Mouse (Mus musculus) activated CD4-positive, CD25-positive, alpha-beta regulatory T cell, adult 4 months (primary cell): ENCODE data around the gene Actr3b. TPM values are rescaled to one million over a fixed set of nuclear protein-coding genes. Genes with fewer than 3 reads are reported as not detected.
"Not testable (repeated sequence)": the region's sequence is repeated elsewhere in the genome, so short reads cannot be mapped to it uniquely, and the experiment has no call there.

ENCODE experiments used
- ATAC-seq: one replicate; pipeline ENCODE4 v1.8.0; 2017
- polyA plus RNA-seq, 2 experiments: library from polyadenylated mRNA; unstranded; fragments of 100-300 nt; shearing (Covaris generic); gene quantifications; one replicate each; pipeline ENCODE4 v1.2.1; 2017

Gene Actr3b
- polyA plus RNA-seq, 2 experiments from 2014 or later, result 0.28 to 0.48 TPM

DNA sequence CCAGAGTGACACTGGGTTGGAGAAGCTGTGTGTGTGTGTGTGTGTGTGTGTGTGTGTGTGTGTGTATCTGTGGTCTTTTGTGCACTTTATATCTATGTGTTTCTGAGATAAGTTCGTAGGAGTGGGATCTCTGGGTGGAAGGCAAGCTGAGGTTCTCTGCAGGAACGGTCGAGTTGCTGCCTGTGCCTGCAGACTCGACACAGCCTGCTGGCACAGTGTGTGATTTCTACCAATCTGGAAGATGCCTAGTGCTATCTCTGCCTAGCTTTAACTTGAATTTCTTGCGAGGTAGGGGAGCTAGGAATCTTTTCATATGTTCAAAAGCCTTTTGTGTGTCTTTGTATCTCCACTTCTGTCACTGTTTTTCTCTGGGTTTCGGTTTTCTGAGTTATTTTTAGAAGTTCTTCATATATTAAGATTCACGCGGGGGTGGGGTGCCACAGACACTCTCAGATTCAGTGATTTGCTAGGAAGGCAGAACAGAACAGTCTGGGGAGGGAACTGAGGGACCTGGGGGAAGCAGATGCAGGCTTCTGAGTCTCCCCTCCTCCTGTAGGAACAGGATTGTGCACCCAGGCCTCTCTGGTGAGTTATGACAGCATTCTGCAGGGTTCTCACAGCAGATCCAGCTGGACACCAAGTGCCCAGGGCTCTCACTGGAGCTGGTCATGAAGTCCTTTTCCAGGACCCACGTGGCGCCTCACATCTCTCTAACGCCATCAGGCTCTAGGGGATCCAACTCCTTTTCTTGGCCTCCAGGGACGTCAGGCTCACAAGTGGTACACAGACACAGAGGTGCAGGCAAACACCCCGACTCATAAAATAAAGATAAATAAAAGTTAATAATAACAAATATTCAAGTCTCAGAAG lies 14.4 kb downstream of the Actr3b start:
- ATAC-seq, result no peak

DNA sequence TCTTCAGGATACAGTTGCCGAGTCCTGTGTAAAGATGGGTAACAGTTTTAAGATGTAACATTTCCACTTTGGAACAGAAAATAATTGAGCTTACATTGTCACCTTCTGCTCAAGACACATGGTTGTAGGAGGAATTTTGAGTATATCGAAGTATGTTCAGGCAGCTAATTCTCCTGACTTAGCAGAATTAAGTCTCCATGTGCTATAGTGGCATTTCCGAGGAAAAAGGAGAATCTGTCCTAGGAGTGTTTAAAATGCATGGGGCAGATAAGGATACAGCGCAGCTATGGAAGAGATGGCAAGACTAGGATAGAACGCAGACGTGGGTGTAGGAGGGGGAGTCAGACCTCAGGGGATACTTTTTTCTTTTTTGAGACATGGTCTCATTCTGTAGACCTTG lies 31.8 kb downstream of the Actr3b start:
- no peak for ATAC-seq

DNA sequence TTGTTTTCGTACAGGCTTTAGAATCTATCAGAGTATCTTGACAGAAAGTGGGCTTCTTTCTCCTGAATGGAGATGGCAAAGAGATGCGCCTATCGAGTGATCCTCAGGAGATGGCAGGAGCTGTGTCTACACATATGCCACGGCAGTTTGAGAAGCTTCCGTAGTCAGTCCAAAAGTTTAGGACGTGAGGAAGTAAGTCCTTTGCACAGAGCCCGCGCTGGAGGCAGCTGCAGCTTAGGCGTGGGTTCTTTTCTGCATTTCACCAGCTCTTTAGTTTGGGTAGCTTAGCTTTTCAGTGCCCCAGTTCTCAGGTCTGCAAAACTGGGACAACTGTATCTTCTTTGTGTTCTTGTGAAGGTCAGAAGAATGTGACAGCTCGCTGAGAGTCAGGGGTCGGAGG lies 38.0 kb downstream of the Actr3b start:
- ATAC-seq, result no peak

DNA sequence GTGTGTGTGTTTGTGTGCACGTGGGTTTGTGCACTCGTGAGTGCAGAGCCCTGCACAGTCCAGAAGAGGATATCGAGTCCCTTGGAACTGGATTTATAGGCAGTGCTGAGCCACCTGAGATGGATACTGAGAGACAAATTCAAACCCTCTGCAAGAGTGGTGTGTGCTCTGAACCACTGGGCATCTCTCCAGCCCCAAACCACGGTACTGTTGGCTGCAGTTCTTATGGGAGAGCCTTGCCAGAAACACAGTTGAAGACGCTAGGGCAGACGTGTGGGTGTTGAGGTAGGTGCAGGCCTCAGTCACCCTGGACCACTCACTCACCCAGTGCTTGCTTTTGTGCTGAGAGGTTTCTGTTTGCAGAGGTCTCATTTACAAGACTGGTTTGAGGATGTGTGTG lies 41.1 kb downstream of the Actr3b start:
- ATAC-seq, result no peak

DNA sequence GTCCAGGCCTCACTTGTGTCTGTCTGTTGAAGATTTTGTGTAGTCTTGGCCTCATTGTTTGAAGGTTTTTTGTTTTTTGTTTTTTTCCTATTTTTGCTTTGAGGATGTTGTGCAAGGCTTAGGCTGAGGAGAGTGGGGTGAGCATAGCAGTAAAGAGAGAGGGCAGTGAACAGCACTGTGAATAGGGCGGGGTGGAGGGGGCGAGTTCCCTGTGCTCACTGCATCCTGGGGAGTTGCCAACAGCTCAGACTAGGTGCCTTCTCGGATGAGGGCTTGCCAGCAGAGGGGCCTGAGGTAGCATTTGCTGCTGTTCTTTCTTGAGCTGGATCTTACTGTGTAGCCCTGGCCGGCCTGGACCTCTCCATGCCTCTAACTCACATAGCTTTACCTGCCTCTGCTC lies 41.9 kb downstream of the Actr3b start:
- ATAC-seq, result no peak

DNA sequence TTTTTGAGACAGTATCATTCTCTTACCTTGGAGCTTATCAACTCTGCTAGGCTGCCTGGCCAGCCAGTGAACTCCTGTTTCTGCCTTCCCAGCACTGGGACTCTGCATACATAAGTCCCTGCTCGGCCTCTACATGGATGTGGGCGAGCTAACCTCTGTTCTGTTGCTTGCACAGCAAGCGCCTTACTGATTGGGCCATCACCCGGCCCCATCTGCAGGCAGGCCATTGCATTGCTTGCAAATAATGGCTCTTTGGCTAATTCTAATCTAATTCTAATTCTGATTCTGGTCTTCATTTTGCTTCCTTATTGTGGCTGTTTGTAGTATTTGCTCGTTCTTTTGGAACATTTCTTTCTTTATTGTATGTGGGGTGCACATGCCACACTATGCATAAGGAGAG lies 44.8 kb downstream of the Actr3b start:
- no peak for ATAC-seq

DNA sequence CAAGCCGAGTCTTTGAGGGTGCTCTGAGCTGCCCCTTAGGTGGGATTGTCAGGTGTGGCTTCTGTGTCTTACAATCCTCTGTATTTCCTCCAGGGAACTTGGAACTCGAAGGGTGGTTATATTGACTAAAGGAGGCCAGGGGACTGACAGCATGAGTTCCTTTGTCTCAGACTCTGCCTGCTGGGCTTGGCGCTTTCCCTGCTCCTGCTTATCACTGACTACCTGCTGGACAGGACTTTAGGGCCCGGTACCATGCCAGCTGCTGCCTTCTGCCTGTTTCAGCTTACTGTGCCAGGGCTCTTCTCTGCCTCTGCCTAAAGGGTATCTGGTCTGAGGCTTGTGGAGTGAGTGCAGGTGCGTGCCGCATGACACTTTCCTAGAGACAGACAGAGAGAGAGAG lies 53.1 kb downstream of the Actr3b start:
- no peak for ATAC-seq

DNA sequence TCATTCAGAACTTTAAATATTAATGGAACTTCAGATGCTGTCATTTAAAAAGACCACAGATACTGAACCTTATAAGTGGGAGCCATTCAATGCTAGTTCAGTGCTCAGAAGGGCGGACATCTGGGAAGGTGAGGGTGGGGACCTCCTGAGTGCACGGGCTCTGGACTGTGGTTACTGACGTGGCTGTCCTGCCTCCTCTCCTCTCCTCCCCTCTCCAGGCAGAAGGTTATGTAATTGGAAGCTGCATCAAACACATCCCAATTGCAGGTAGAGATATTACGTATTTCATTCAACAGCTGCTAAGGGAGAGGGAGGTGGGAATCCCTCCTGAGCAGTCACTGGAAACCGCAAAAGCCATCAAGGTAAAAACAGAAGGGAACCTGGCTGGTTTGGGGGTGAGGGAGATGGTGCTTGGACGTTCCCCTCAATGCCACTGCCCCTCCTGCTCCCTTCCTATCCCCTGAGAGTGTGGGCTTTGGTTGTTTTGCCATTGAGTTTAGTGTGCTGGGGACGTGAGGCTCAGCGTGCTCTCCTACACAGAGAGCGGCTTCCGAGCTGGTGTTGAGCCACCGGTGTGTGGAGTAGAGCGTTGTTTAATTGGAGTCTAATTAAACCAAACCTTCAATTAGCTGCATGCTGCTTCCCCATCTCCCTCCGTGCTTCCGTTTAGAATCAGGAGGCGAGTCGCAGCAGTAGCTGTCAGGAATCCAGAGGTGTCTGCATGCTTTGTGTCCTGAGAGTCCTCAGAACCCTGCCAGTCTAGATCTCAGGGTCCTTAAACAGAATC lies 69.7 kb downstream of the Actr3b start:
- ATAC-seq, result no peak

DNA sequence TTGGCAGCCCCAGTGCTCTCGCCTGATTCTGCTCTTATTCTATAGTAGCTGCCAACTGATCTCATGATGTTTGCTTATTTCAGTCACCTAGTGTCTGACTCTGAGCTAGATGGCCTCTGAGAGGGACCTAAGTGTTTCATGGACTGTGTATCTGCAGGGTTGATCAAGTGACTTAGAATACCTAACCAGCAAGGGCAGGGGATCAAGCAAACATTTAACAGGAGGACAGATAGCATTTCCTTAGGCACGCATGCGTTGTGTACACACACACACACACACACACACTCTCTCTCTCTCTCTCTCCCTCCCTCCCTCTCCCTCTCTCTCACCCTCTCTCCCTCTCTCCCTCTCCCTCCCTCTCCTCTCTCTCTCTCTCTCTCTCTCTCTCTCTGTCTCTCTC lies 71.0 kb downstream of the Actr3b start:
- no peak for ATAC-seq

DNA sequence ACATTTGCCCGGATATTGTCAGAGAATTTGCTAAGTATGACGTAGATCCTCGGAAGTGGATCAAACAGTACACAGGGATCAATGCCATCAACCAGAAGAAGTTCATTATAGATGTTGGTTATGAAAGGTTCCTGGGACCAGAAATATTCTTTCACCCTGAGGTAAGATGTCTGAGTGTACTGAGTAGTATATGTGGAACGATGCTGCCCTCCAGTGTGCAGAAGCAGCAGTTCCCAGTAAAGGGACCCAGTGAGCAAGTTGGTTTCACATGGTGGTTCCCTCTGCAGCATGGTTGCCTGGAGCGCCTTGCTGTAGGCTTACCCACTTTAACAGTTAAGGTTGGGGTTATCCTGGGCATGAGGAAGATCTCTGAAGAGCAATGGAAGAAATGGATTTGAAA lies 71.8 kb downstream of the Actr3b start:
- peak; percentile 32 for ATAC-seq

DNA sequence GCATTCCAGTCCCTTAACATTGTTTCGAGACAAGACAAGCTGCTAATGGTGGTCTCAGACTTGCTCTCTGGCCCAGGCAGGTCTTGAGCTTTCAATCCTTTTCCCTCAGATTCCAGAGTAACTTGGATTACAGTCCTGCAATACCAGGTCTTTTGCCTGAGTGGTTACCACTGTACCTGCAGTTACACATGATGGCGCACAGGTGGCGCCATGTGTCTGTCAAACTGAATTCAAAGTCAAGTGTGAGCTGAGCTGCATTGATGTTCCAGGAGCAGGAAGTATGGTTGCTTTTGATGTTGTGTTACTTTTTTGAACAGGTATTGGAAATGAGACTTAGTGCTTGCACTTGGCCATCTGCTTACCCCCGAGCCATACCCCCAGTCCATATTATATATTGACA lies 79.6 kb downstream of the Actr3b start:
- ATAC-seq, result no peak

DNA sequence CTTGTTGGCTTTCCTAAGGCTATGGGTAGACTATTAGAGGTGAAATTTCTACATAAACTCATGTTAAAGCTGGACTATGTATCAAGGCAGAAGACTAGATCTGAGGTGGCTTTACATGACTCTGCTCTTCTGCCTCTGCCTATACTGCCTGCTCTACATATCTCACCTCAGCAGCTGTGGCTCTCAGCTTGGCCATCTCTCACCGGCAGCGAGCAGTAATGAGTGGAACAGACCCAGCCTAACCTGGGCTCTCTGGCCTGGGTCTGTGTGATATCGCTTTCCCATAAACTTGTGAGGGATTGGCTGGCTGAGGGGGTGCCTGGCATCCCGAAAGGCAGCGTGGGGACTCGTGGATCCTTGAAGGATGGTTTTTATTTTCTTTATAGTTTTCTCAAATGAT lies 86.8 kb downstream of the Actr3b start:
- no peak for ATAC-seq

DNA sequence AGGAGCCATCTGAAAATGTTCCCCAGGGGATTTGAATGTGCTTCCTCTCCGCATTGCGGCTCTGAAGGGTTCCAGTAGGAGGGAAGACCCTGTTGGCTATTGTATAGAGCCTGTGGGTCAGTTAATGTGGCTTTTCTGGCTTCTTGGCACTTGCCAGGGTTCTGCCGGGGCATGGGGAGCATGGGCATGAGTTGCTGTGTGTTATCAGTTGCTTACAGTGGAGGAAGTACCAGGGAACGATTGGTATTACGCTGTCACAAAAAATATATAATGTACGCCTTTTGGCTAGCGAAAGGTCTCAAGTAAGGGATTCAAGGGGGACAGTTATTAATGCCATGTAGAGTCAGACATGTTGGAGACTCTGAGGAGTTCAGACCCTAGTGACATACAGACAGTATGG lies 87.4 kb downstream of the Actr3b start:
- ATAC-seq, result no peak

DNA sequence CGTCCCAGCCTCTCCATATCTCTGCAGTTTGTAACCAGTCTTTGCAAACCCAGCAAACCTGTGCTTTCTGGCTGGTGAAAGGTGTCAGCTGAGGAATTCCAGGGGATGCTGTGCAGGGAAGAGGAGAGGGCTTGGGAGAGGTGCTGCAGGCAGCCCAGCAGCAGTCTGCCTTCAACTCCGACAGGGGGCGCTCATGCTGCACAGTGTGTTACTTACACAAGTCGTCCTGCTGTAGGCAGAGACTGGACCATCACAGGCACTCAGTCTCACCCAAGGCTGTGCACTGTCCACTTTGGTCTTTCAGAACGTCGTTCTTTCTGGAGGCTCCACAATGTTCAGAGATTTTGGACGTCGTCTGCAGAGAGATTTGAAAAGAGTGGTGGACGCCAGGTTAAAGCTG lies 88.3 kb downstream of the Actr3b start:
- no peak for ATAC-seq

DNA sequence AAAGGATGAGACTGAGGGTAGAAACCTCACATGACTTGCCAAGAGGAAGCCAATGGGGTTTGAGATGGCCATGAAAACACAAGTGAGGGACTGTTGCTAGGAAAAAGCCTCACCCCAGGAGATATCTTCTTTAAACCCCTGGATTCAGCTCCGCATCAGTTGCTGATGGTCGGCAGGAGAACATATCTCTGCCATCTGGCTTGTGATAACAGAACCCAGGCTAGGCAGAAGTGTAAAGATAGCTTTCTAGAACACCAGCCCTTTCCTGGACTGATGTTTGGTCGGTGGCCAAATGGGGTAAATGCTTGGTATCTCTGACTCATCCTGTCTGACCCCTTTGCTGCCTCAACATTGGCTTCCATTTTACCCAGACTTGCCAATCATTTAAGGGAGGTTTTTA lies 106.4 kb downstream of the Actr3b start:
- ATAC-seq, result no peak

DNA sequence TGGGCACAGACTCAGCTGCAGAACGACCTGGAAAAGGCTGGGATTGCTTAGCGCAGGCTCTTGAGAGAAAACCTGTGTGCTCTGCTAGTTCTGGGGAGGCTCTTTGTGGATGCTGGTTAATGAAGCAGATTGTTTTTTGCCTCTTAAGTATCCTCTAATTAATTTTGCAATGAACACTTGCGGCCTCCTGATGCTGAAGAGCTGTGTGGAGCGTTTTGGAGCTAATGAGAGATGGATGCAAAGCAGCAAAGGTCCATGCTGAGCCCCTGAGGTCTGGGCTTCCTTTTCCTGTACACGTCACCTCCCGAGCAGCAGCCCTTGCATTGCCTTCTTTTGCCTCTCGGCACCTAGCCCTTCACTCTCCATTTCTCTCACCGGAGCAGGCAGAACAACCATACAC lies 110.1 kb downstream of the Actr3b start:
- ATAC-seq, result no peak

DNA sequence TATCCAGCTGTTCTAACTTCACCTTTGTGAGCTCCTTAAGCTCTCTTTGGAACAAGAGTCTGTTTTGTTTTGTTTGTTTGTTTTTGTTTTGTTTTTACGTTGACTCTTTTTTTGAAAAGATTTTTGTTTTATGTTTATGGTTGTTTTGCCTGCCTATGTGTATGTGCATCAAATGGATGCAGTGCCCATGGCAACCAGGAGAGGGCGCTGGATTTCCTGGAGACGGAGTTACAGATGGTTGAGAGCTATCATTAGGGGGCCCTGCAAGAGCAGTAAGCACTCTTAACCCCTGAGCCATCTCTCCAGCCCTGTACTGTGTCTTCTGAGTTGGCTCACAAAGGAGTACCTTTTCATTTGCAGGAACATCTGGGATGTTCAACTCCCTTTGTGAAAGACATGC lies 110.8 kb downstream of the Actr3b start:
- no peak for ATAC-seq

DNA sequence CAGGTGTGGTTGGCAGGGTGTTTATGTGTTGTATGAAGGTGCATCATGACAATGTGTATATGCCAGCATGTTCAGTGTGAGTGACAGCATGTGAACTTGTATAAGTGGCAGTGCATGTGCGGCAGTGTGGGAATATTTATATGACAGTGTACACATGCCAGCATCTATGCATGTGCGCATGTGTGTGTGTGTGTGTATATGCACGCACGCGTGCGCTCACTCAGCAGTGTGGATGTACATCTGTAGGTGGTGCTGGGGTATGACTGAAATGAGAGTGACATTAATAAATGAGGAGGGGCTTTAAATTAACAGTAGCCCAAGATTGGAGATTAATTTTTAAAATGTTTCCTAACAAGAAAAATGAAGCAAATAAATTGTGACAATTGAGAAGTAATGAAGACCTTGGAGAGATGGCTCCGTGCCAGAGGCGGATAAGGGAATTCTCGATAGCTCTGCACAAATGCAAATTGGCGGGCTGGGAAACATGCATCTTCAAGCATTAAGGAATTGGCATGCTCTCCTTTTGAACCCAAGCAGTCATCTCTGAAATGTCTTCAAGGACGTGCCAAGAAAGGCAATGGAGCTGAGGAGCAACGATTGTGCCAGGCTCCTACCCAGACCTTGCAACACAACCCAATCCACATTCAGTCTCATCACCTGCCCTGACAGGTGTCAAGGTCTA lies 111.7 kb downstream of the Actr3b start:
- ATAC-seq, result no peak

DNA sequence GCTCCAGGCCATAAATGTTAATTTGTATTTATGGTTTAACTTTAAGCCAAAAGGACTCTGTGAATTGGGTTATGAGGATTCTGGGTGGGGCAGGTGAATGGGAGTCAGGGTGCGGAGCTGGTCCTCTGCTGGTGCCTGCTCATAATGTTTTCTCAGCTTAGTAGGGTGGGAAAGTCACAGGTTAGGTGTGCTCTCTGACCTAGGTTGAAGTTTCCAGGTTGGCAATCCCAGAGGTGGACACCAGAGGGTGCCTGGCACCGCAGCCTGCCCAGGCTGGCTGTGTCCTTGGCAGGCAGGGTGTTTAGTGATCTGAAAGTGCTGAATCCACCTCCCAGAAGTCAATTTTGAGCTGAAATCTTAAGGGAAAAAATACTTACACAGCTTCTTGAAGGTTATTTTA lies 113.2 kb downstream of the Actr3b start:
- no peak for ATAC-seq

DNA sequence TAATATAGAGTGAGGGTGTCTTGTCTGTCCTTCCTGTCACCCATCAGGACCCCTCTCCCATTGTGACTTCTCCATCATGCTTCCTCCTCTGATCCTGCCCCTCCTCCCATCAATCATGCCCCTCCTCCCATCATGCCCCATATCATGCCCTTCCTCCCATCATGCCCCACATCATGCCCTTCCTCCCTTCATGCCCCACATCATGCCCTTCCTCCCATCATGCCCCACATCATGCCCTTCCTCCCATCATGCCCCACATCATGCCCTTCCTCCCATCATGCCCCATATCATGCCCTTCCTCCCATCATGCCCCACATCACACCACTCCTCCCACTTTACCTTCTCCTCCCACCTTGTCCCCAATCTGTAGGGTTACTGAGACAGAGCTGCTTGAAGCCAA lies 116.1 kb downstream of the Actr3b start:
- ATAC-seq, result not testable (repeated sequence)

DNA sequence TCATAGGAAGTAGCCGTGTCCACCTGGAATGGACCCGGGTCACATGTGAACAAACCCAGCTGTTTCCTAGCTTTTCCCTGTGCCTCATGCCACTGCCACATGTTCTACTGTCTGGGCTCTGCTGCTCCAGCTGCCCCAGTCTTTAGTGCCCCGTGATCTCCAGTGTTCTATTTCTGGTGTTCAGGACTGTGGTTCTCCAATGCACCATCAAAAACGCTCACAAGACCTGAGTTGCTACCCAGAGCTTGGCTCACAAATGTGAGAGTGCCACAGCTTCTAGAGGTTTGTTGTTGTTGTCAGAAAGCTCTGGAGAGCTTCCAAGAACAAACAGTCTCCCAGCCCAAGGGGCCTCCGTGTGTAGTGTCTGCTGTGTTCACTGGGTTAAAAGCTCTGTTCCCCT lies 117.5 kb downstream of the Actr3b start:
- ATAC-seq, result no peak

DNA sequence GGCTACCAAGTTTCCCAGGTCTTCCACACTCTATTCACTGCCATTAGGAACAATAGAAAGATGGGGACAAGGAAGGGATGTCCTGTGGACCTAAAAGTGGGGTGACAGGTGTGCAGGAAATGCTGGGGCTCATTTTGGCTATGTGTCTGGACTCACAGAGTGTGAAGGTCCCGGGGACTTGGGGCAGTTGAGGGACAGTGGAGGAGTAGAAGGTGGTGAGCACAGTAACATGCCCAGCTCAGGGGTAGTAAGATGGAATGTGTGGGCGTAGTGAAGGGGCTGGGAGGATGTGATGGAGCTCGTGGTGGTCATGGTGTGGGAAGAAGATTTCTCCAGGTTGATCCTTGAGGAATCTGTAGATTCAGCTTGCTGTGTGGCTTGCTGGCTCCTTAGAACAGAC lies 118.2 kb downstream of the Actr3b start:
- ATAC-seq, result no peak

DNA sequence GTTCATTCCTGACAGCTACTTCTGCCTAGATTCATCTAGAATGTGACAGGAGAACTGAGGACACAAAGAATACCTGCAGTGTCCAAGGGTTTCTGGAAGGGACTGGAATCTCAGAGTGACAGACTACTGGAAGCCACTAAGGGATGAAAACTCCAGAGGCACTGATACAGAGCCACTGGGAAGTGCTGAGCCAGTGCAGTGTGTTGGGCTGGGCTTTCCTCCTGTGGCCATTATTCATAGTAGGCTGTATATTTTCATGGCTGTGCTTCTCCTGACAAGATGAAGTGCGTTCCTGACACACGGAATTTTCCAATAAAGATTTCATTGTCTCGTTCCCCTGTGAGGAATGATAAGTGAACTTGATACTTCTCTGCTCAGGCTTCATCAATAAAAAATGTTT lies 126.9 kb downstream of the Actr3b start:
- ATAC-seq, result no peak
